Mouse (Mus musculus) forebrain, embryonic 11.5 days (tissue): ENCODE results near the gene Rpl7a. TPM values are rescaled to one million over a fixed set of nuclear protein-coding genes. Genes with fewer than 3 reads are reported as not detected.

Source experiments
- ATAC-seq: fragments of 200-750 bp; cut with Nextera tagmentation; replicated peaks from 2 replicates; pipeline ENCODE4 v1.8.0; 2017; ENCODE audit warnings: moderate TSS enrichment; ENCODE audit not compliant: low FRiP score
- DNase-seq: peaks from one replicate; pipeline ENCODE4 v3.0.0-alpha.2; 2017; ENCODE audit warnings: low spot score
- H3K27ac ChIP-seq: fragments of 300-500 bp; sonication (generic); 2 replicates; pipeline ENCODE4 v1.5.1; 2014; ENCODE audit warnings: low read depth, low read length
- H3K27me3 ChIP-seq: fragments of 300-500 bp; sonication (generic); 2 replicates; pipeline ENCODE4 v1.6.1; 2014; ENCODE audit warnings: mild to moderate bottlenecking, low read length, mixed read lengths; ENCODE audit not compliant: control insufficient read depth, insufficient read depth
- H3K36me3 ChIP-seq: fragments of 300-500 bp; sonication (generic); 2 replicates; pipeline ENCODE4 v1.6.1; 2014; ENCODE audit warnings: mild to moderate bottlenecking, low read length, moderate library complexity, mixed read lengths; ENCODE audit not compliant: control insufficient read depth, insufficient read depth
- H3K4me1 ChIP-seq: fragments of 300-500 bp; sonication (generic); replicated peaks from 2 replicates; pipeline ENCODE4 v1.6.1; 2014; ENCODE audit warnings: low read length, mixed read lengths; ENCODE audit not compliant: control insufficient read depth, insufficient read depth
- H3K4me2 ChIP-seq: fragments of 300-500 bp; sonication (generic); 2 replicates; pipeline ENCODE4 v1.6.1; 2014; ENCODE audit warnings: low read depth, mild to moderate bottlenecking, low read length, moderate library complexity, mixed read lengths; ENCODE audit not compliant: severe bottlenecking
- H3K4me3 ChIP-seq: fragments of 300-500 bp; sonication (generic); 2 replicates; pipeline ENCODE4 v1.5.1; 2014; ENCODE audit warnings: low read depth, low read length
- H3K9ac ChIP-seq: fragments of 300-500 bp; sonication (generic); 2 replicates; pipeline ENCODE4 v1.6.1; 2014; ENCODE audit warnings: low read length
- H3K9me3 ChIP-seq: fragments of 300-500 bp; sonication (generic); 2 replicates; pipeline ENCODE4 v1.6.1; 2016; ENCODE audit warnings: low read length, mixed read lengths; ENCODE audit not compliant: control insufficient read depth
- WGBS: fragments of 180-500 bp; shearing (Covaris S2); extraction: QIAGEN DNeasy Blood & Tissue Kit; methylation state at CpG from one replicate; pipeline ENCODE4 v1.1.7; 2014; 5-methylcytosine and 5-hydroxymethylcytosine counted together
- polyA plus RNA-seq: library from polyadenylated mRNA; unstranded; fragments of >200 nt; fragmentation: Nextera tagmentation; extraction: Ambion mirVana; gene quantifications from 2 replicates; pipeline ENCODE4 v1.2.1, GENCODE M21; 2014

The Rpl7a gene
- polyA plus RNA-seq, 1 experiment from 2014 or later: 647 TPM

GRCm38 (mm10) chr2:26920190-26920855 lies 9.8 kb downstream of the Rpl7a start:
- no peaks in the 10 kb centered on the region for H3K27me3 ChIP-seq
- H3K4me2 ChIP-seq: no peak overlapping the region
- DNase-seq (no peak), ATAC-seq (no peak)
- H3K4me1 ChIP-seq: peaks cover 13% of the 10 kb centered on the region
- H3K4me3 ChIP-seq: no peak overlapping the region
- H3K9ac ChIP-seq: no peak overlapping the region
- 93% methylated on average over 6 of the region's 6 CpGs for WGBS
- H3K36me3 ChIP-seq: peaks cover 25% of the 10 kb centered on the region
- no peaks in the 10 kb centered on the region for H3K9me3 ChIP-seq
- no peak overlapping the region for H3K27ac ChIP-seq

- DNase-seq (no peak), ATAC-seq (no peak)
- Histone ChIP-seq H3K4me2 (no peak overlapping the region), H3K4me3 (no peak overlapping the region), H3K9ac (no peak overlapping the region), H3K27me3 (no peaks in the 10 kb centered on the region), H3K4me1 (peaks cover 8% of the 10 kb centered on the region), H3K36me3 (peaks cover 26% of the 10 kb centered on the region), H3K27ac (no peak overlapping the region), H3K9me3 (no peaks in the 10 kb centered on the region)
- WGBS: 87% methylated on average over 9 of the region's 9 CpGs
Measured at GRCm38 (mm10) chr2:26921784-26922183, 11.2 kb downstream of the Rpl7a start.

GRCm38 (mm10) chr2:26927745-26928476 lies 17.3 kb downstream of the Rpl7a start:
- H3K27ac ChIP-seq: no peak overlapping the region
- ATAC-seq (no peak), DNase-seq (no peak)
- H3K4me3 ChIP-seq: no peak overlapping the region
- H3K4me2 ChIP-seq: no peak overlapping the region
- H3K9ac ChIP-seq: no peak overlapping the region
- H3K27me3 ChIP-seq: no peaks in the 10 kb centered on the region
- H3K9me3 ChIP-seq: no peaks in the 10 kb centered on the region
- peaks cover 11% of the 10 kb centered on the region for H3K36me3 ChIP-seq
- H3K4me1 ChIP-seq: peaks cover 8% of the 10 kb centered on the region
- WGBS: 92% methylated on average over 6 of the region's 6 CpGs

- H3K4me1 ChIP-seq: peaks cover 8% of the 10 kb centered on the region
- peaks cover under 1% of the 10 kb centered on the region; the same call in 1 of the 2 replicates for H3K36me3 ChIP-seq
- no peaks in the 10 kb centered on the region for H3K27me3 ChIP-seq
- WGBS: 55% methylated on average over 1 of the region's 1 CpGs
- H3K9ac ChIP-seq: no peak overlapping the region; the same call in 1 of the 2 replicates
- H3K4me2 ChIP-seq: no peak overlapping the region
- H3K9me3 ChIP-seq: no peaks in the 10 kb centered on the region
- ATAC-seq (no peak), DNase-seq (no peak)
- H3K4me3 ChIP-seq: no peak overlapping the region
- H3K27ac ChIP-seq: no peak overlapping the region
Measured at GRCm38 (mm10) chr2:26930390-26930789, 19.8 kb downstream of the Rpl7a start.

GRCm38 (mm10) chr2:26932473-26933303 lies 22.1 kb downstream of the Rpl7a start:
- WGBS: 3% methylated on average over 43 of the region's 49 CpGs
- Histone ChIP-seq H3K9ac (peak overlapping the region; percentile 95), H3K36me3 (no peaks in the 10 kb centered on the region), H3K27ac (peak overlapping the region; percentile 62), H3K4me3 (peak overlapping the region; percentile 95), H3K4me1 (peaks cover 8% of the 10 kb centered on the region), H3K27me3 (no peaks in the 10 kb centered on the region), H3K4me2 (peak overlapping the region; percentile 72), H3K9me3 (no peaks in the 10 kb centered on the region)
- peak; percentile 49 for ATAC-seq
- no peak for DNase-seq

GRCm38 (mm10) chr2:26933304-26934055 lies 22.9 kb downstream of the Rpl7a start, which contains the start of the genes Surf4 and Stkld1:
Gene Surf4 (minus strand): TSS chr2:26933928.
Gene Stkld1 (plus strand): TSS chr2:26934047.
- peak; percentile 98 for DNase-seq
- peak within 1 kb of the TSS; percentile 62 for H3K27ac ChIP-seq

GRCm38 (mm10) chr2:26935286-26935685 lies 24.7 kb downstream of the Rpl7a start:
- DNase-seq (no peak), ATAC-seq (no peak)

More at GRCm38 (mm10) chr2:26933304-26934055, 22.9 kb downstream of the Rpl7a start, which contains the start of the genes Surf4 and Stkld1:
- no peaks in the 10 kb centered on the region for H3K9me3 ChIP-seq
- H3K27me3 ChIP-seq: no peaks in the 10 kb centered on the region
- H3K4me2 ChIP-seq: peak within 1 kb of the TSS; percentile 72
- no peaks in the 10 kb centered on the region for H3K36me3 ChIP-seq
- WGBS: under 1% methylated on average over 65 of the region's 70 CpGs
- H3K9ac ChIP-seq: peak within 1 kb of the TSS; percentile 95
- peak; percentile 95 for ATAC-seq
- peaks cover 8% of the 10 kb centered on the region for H3K4me1 ChIP-seq
- H3K4me3 ChIP-seq: peak within 1 kb of the TSS; percentile 95

GRCm38 (mm10) chr2:26936425-26936824 lies 25.9 kb downstream of the Rpl7a start:
- Histone ChIP-seq H3K27me3 (no peaks in the 10 kb centered on the region), H3K9me3 (no peaks in the 10 kb centered on the region), H3K27ac (no peak overlapping the region), H3K4me2 (no peak overlapping the region), H3K36me3 (no peaks in the 10 kb centered on the region), H3K4me1 (peaks cover 8% of the 10 kb centered on the region), H3K4me3 (no peak overlapping the region), H3K9ac (no peak overlapping the region)
- no peak for DNase-seq
- no peak for ATAC-seq
- 82% methylated on average over 1 of the region's 1 CpGs for WGBS

More at GRCm38 (mm10) chr2:26935286-26935685, 24.7 kb downstream of the Rpl7a start:
- WGBS: 100% methylated on average over 2 of the region's 2 CpGs
- Histone ChIP-seq H3K4me3 (no peak overlapping the region), H3K9ac (no peak overlapping the region), H3K27ac (no peak overlapping the region), H3K4me2 (no peak overlapping the region), H3K36me3 (no peaks in the 10 kb centered on the region), H3K9me3 (no peaks in the 10 kb centered on the region), H3K4me1 (peaks cover 8% of the 10 kb centered on the region), H3K27me3 (no peaks in the 10 kb centered on the region)
